Mouse (Mus musculus) lung, adult 2 months (tissue): ENCODE data around the gene Ext2.

Experiments used
- CTCF ChIP-seq: fragments of 200-500 bp; IDR thresholded peaks from 2 replicates; pipeline ENCODE4 v1.5.1; 2011; ENCODE audit warnings: mild to moderate bottlenecking, low read length, control low read depth; ENCODE audit not compliant: insufficient read depth
- POLR2A ChIP-seq: fragments of 200-500 bp; IDR thresholded peaks from 2 replicates; pipeline ENCODE4 v1.6.1; 2011; ENCODE audit warnings: low read depth, mild to moderate bottlenecking, control low read depth, low read length, borderline replicate concordance; ENCODE audit errors: extremely low read depth

DNA sequence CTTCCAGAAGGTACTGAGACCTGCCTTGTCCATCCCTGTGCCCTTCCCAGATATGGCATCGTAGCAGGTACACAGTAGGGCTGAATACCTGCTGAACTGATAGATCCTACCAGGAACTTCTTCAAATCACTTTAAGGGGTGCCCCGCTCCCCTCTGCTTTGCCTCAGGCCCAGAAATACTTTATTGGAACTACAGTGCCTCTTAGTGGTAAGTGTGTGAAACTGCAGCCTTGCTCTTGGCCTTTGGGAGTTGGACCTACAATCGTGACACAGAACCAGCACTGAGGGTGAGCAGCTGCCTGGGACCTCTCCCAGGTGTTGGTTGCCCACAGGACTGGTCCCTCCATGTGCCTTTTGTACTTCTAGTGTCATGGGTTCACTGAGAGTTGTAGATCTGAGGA, 163.4 kb downstream of the Ext2 start:
- TF ChIP-seq CTCF (peak; percentile 50), POLR2A (no peak)
